Mouse (Mus musculus): ENCODE measurements at regions not wholly inside any gene's neighbourhood (a gene's known extent, or its start where the extent isn't known, plus 50 kb on each side); places are given as distances from the start of the nearest gene placed in this dataset.

GRCm38 (mm10) chr9:52454445-52454844 lies 225.1 kb downstream of the AI593442 start:
- DNase-seq (ENCODE audit: low read depth, low spot score), result no peak
- no peaks in the 10 kb centered on the region for H3K9me3 ChIP-seq (replicated peaks; ENCODE audit: insufficient read depth, low read length)

GRCm38 (mm10) chr9:52451792-52452191 lies 227.8 kb downstream of the AI593442 start:
- no peak for DNase-seq (ENCODE audit: low read depth, low spot score)
- H3K4me1 ChIP-seq (ENCODE audit: control insufficient read depth in 1 of 2, insufficient read depth in 2 of 2, low read length in 2 of 2), result no peaks in the 10 kb centered on the region
- no peaks in the 10 kb centered on the region for H3K36me3 ChIP-seq (ENCODE audit: control insufficient read depth in 1 of 2, insufficient read depth in 2 of 2, low read length in 2 of 2)
- no peak overlapping the region for H3K9ac ChIP-seq (ENCODE audit: control insufficient read depth, low read depth, low read length, poor library complexity, severe bottlenecking)
- H3K27ac ChIP-seq (ENCODE audit: control insufficient read depth, low read depth, low read length), result no peak overlapping the region
- H3K4me3 ChIP-seq (ENCODE audit: control insufficient read depth in 1 of 2, insufficient read depth in 1 of 2, low read depth in 2 of 2, low read length in 2 of 2), result no peak overlapping the region
- H3K79me2 ChIP-seq (ENCODE audit: control insufficient read depth, insufficient read depth, low read length, poor library complexity), result no peaks in the 10 kb centered on the region
- no peaks in the 10 kb centered on the region for H3K27me3 ChIP-seq (ENCODE audit: control insufficient read depth in 1 of 2, insufficient read depth in 2 of 2, low read length in 2 of 2)
- no peak for TF ChIP-seq HCFC1 (IDR thresholded peaks at IDR 0.05; ENCODE audit: low read depth, low read length)
- TF ChIP-seq ZNF384 (IDR thresholded peaks at IDR 0.05; ENCODE audit: low read depth, low read length), result no peak
- TF ChIP-seq MAFK (IDR thresholded peaks at IDR 0.05; ENCODE audit: borderline replicate concordance, low read depth, low read length), result no peak
- no peak for TF ChIP-seq TAL1 (IDR thresholded peaks at IDR 0.05; ENCODE audit: low read length)
- TF ChIP-seq ETS1 (IDR thresholded peaks at IDR 0.05; ENCODE audit: low read depth, low read length), result no peak
- TF ChIP-seq RCOR1 (IDR thresholded peaks at IDR 0.05; ENCODE audit: low read depth, low read length), result no peak
- no peak for TF ChIP-seq CHD1 (IDR thresholded peaks at IDR 0.05; ENCODE audit: low read depth, low read length)
- TF ChIP-seq GABPA (IDR thresholded peaks at IDR 0.05; ENCODE audit: low read depth, low read length), result no peak
- no peak for TF ChIP-seq ZMIZ1 (IDR thresholded peaks at IDR 0.05; ENCODE audit: low read depth, low read length)
- no peak for TF ChIP-seq USF1 (IDR thresholded peaks at IDR 0.05; ENCODE audit: low read depth, low read length)
- no peak for TF ChIP-seq MAZ (IDR thresholded peaks at IDR 0.05; ENCODE audit: low read depth, low read length)
- no peak for TF ChIP-seq E2F4 (IDR thresholded peaks at IDR 0.05; ENCODE audit: borderline replicate concordance, low read depth, low read length)
- no peak for TF ChIP-seq ZKSCAN1 (IDR thresholded peaks at IDR 0.05; ENCODE audit: low read depth, low read length)
- TF ChIP-seq ELF1 (IDR thresholded peaks at IDR 0.05; ENCODE audit: low read depth, low read length), result no peak
- TF ChIP-seq UBTF (IDR thresholded peaks at IDR 0.05; ENCODE audit: borderline replicate concordance, insufficient read depth, low read depth, low read length), result no peak
- no peak for TF ChIP-seq NELFE (IDR thresholded peaks at IDR 0.05; ENCODE audit: low read depth, low read length)
- H3K9me3 ChIP-seq (replicated peaks; ENCODE audit: insufficient read depth, low read length), result no peaks in the 10 kb centered on the region

More at GRCm38 (mm10) chr9:52454445-52454844, 225.1 kb downstream of the AI593442 start:
- no peaks in the 10 kb centered on the region for H3K79me2 ChIP-seq (ENCODE audit: control insufficient read depth, insufficient read depth, low read length, poor library complexity)
- H3K36me3 ChIP-seq (ENCODE audit: control insufficient read depth in 1 of 2, insufficient read depth in 2 of 2, low read length in 2 of 2), result no peaks in the 10 kb centered on the region
- H3K27ac ChIP-seq (ENCODE audit: control insufficient read depth, low read depth, low read length), result no peak overlapping the region
- no peak overlapping the region for H3K9ac ChIP-seq (ENCODE audit: control insufficient read depth, low read depth, low read length, poor library complexity, severe bottlenecking)
- no peaks in the 10 kb centered on the region for H3K27me3 ChIP-seq (ENCODE audit: control insufficient read depth in 1 of 2, insufficient read depth in 2 of 2, low read length in 2 of 2)
- no peak overlapping the region for H3K4me3 ChIP-seq (ENCODE audit: control insufficient read depth in 1 of 2, insufficient read depth in 1 of 2, low read depth in 2 of 2, low read length in 2 of 2)
- H3K4me1 ChIP-seq (ENCODE audit: control insufficient read depth in 1 of 2, insufficient read depth in 2 of 2, low read length in 2 of 2), result no peaks in the 10 kb centered on the region
- no peak for TF ChIP-seq ZKSCAN1 (IDR thresholded peaks at IDR 0.05; ENCODE audit: low read depth, low read length)
- TF ChIP-seq HCFC1 (IDR thresholded peaks at IDR 0.05; ENCODE audit: low read depth, low read length), result no peak
- no peak for TF ChIP-seq TAL1 (IDR thresholded peaks at IDR 0.05; ENCODE audit: low read length)
- TF ChIP-seq SIN3A (IDR thresholded peaks at IDR 0.05; ENCODE audit: low read length), result no peak
- TF ChIP-seq CHD2 (IDR thresholded peaks at IDR 0.05; ENCODE audit: low read length), result no peak
- no peak for TF ChIP-seq NELFE (IDR thresholded peaks at IDR 0.05; ENCODE audit: low read depth, low read length)
- TF ChIP-seq MAX (IDR thresholded peaks at IDR 0.05; ENCODE audit: low read length), result no peak
- no peak for TF ChIP-seq CHD1 (IDR thresholded peaks at IDR 0.05; ENCODE audit: low read depth, low read length)
- no peak for TF ChIP-seq MEF2A (IDR thresholded peaks at IDR 0.05; ENCODE audit: extremely low read depth, insufficient replicate concordance, low read depth, low read length, poor library complexity, severe bottlenecking)
- TF ChIP-seq GATA1 (IDR thresholded peaks at IDR 0.05; ENCODE audit: low read depth, low read length), result no peak
- no peak for TF ChIP-seq POLR2AphosphoS2 (IDR thresholded peaks at IDR 0.05; ENCODE audit: low read length)
- TF ChIP-seq ZC3H11A (IDR thresholded peaks at IDR 0.05; ENCODE audit: low read depth, low read length), result no peak
- no peak for TF ChIP-seq MAFK (IDR thresholded peaks at IDR 0.05; ENCODE audit: borderline replicate concordance, low read depth, low read length)
- TF ChIP-seq TBP (IDR thresholded peaks at IDR 0.05; ENCODE audit: low read depth, low read length), result no peak
- no peak for TF ChIP-seq BHLHE40 (IDR thresholded peaks at IDR 0.05; ENCODE audit: borderline replicate concordance, low read depth, low read length)
